Mouse (Mus musculus) fat pad, adult 2 months (tissue): ENCODE results near the gene Plin5.

ENCODE experiments used
- DNase-seq: peaks from one replicate; pipeline ENCODE4 v3.0.0-alpha.2; 2011; ENCODE audit warnings: low read depth, low spot score; ENCODE audit errors: extremely low read depth

Plin5 gene

DNA sequence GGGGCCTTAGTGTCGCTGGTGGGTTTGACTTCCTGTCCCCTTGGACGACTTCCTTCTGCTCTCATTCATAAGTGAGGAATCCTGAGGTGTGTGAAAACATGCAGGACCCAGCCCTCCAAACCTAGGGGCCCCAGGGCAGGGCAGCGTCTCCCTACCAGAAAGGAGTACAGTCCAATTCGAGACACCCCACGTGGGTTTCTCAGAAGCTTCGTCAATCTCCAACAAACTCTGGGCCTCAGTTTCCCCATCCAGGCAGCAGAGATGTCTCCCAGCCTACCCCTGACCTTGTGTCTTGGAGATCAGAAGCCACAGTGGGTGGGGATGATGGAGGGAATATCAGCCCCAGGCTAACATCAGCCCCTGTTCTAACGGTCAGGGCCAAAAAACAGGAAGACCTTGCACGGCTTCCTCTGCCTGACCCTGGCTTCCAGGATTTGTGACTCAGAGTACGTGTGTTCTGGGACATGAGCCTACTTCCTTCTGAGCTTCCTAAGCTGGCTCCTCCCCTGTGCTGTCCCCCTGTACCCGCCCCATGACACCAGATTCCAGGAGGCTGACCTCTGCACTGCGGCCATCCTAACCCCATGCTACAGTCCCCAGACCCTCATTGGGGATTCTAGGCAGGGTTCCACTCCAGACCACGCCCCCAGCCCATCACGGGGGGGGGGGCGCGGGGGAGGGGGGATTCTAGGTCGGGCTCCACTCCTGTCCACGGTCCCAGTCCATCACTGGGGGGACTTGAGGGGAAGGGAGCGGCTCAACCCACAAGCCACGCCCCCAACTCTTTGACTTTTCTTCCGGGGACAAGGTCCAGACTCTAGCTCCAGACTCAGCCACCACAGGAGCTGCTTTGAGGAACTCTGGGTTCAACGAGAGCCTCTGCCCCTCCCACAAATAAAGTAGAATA, 16.3 kb upstream of the Plin5 start:
- no peak for DNase-seq

DNA sequence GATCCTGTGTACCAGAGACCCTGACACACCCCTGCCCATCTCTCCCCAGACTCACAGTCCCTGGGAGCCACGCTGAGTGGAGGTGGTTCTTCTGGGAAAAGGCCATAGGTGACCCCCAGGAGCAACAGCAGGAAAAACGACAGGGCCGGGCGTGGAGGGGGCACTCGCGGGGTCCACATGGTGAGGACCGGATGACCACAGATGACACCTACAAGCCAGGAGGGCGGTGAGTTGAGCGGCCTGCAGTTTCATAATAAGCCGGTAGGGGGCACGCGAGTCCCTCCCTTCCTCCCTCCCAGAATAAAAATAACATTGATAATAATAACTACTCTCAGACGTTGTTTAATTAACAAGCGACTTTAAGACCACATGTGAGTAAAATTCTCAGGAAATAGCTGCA, 15.3 kb upstream of the Plin5 start:
- DNase-seq = no peak

DNA sequence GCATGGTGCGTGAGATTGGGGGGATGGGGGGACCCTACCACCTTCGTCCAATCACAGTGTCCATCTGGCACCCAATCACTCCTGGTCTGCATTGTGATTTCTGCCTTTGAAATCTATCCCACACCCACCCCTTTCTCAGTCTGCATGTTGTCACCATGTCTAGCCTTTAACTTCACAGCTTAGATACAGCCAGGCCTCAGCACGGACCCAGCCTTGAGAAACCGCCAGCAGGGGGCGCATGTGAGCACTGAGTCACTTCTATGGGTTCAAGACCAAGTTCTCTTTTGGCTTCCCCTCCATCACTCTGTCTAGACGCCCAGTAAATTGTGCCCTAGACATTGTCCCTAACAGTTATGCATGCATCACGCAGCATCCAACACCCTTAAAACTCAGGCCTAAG, 14.4 kb upstream of the Plin5 start:
- DNase-seq = no peak

DNA sequence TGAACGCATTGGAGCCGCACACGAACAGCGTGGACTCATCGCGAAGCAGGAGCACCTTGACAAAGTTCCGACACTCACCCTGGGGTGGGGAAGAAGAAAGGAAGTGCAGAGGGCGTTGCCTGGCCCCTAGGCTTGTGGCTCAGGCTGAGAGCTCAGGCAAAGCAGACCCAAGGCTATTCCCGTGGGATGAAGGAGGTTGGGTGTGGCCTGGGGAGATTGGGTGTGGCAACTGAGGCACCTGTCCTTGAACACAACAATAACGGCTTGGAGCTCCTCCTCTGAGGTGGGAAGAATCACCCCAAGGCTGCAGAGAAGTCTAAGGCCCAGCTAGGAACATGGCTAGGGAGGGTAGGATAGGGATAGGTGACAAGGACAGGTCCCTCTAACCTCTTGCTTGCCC, 13.7 kb upstream of the Plin5 start:
- DNase-seq = no peak

DNA sequence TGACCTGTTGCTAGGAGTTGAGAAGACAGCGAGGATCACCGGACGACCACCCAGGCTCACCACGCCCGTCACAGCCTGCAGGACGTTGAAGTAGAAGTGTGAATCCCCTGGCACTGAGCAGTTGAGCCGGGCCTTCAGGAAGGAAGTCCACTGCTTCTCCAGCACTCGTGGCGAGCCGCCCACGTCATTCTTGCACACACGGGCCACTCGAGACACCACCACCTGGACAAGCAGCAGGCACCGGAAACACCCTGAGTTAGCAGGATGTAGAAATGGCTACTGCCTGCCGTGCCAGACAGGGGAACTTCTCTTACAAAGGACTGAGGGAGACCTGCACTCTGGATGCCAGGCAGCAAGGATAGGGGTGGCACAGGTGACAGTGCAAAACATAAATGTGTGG, 10.8 kb upstream of the Plin5 start:
- DNase-seq = no peak

DNA sequence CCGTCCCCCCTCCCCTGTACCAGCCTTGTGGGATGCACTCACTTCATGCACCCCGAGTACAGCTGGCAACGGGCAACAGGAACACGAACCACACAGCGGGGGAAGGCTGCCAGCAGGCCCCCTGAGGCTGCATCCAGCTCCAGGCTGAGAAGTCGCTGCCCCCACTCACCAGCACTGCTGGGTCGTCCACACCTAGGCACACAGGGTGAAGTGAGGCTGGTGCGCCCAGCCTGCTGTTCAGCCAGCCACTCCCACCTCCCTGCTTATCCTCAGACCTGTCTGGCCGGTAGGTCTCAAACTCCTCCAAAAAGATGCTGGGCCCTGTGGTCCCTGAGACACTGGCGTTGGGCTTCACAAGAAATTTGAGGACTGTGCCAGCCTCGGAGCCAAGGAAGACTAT, 8.8 kb upstream of the Plin5 start:
- DNase-seq = no peak

DNA sequence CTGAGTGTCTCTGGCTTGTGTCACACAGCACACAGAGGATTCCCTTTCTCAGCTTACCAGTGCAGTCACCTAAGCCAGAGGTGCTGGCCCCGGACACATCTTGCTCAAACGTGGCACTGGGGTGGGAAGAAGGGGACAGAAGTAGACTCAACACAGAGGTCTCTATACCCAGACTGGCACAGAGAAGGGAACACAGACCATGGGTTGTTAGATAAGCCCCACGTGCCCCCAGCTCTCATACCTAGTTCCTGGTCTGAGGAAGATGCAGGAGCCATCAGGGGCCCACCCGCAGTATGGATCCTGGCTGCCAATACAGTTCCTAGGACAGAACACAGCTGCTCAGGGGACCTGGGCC, 7.9 kb upstream of the Plin5 start:
- DNase-seq = no peak

DNA sequence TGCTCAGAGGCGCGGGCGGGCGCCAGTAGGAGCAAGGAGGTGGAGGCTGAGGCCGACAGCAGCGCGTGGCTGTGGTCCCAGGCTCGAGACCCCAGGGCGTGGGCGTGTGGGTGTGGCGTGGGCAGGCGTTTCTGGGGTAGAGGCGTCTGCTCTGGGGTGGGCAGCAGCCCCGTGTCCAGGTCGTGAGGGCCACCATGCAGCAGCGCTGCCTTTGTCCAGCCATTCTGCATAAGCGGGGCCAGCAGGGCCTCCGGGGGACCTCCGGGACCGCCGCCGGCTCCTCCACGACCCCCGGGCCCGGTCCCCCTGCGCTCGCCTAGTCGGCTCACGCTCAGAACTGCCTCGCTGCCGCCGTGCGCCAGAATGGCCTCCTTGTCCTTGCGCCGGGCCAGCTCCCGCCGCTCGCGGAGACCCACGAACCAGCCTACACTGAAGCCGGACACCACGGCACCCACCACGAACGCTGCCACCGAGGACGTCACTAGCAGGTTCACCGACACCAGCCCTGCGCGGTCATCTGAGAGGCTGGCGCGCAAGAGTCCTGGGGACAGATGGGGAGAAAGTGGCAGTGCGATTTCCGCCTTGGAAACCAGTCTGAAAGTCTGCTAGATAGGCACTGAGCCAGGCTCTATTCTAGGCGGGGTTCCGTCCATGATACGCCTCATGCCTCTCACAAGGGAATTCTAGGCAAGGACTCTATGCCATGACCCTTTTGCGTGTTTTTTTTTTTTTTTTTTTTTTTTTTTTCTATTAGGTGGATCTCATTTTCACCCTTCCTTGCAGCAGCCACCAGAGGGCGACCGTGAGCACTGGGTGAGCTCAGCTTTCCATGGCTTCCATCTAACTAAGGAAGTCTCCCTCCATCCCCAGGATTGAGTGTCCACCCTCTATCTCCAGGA, 7.2 kb upstream of the Plin5 start:
- no peak for DNase-seq

DNA sequence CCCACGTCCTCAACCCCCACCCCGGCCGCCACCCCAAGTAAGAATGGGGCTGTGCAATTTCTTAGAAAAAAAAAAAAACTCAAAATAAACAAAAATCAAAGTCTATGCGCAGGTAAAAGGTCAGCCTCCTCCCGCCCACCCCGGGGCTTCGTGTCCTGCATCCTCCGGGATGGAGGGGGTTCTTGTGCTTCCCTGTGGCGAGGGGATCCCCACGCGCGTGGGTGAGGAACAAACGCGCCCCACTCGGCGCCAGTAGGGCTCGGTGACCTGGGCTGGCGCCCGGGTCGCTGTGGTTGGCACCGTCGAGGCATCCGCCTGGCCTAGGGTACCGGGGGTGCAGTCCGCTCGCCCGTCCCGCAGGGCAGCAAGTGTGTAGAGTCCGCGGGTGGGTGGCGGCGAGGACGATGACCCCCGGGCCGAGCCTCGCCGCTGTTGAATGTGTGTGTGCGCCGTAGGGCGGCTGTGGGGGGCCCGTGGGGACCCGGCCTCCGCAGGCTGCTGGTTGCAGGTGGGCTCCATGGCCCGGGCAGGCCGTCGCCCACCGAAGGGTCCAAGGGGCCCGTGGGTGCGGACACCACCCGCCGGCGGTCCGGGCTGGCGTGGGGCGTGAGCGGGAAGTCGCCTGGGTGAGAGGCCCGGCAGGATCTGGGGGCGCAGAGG, 6.4 kb upstream of the Plin5 start:
- DNase-seq = no peak

DNA sequence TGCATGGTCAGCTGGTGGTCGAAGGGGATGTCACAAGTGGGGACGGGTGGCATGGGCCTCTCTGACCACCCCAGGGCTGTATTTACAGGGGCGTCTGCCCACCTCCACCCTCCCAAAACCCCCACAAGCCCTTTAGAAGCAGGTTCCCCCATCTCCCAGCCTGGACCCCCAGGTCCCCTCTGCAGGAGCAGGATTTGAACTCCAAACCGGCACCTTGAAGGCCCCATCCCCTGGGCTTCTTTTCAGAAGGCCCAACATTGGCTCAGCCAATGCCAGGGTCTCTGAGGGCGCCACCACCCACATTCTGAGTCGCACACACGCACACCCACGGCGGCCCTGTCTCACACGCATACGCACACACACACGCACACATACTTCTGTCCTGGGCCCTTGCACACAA, 5.8 kb upstream of the Plin5 start:
- no peak for DNase-seq

DNA sequence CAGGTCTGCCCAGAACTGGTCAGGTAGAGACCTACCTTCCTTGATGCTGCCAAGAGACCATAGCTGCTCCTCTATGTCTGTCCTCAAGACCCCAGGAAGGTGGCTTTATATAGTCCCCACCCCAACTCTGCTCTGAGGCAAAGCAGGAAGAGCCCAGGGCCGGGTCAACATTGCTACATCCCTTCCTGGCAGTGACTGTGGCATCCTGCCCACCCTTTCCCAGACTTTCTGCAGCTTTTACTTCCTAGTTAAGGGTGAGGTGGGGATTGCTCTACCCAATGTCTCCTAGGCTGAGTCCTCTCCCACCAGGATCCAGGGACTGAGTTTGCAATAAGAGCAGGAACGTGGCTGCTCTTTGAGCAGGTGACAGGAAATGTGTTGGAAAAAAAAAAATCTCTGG, 4.4 kb upstream of the Plin5 start, which contains the start of gene Lrg1:
TSS of gene Lrg1 (minus strand) at position 176 of the 400 bp plus-strand sequence.
- no peak for DNase-seq

DNA sequence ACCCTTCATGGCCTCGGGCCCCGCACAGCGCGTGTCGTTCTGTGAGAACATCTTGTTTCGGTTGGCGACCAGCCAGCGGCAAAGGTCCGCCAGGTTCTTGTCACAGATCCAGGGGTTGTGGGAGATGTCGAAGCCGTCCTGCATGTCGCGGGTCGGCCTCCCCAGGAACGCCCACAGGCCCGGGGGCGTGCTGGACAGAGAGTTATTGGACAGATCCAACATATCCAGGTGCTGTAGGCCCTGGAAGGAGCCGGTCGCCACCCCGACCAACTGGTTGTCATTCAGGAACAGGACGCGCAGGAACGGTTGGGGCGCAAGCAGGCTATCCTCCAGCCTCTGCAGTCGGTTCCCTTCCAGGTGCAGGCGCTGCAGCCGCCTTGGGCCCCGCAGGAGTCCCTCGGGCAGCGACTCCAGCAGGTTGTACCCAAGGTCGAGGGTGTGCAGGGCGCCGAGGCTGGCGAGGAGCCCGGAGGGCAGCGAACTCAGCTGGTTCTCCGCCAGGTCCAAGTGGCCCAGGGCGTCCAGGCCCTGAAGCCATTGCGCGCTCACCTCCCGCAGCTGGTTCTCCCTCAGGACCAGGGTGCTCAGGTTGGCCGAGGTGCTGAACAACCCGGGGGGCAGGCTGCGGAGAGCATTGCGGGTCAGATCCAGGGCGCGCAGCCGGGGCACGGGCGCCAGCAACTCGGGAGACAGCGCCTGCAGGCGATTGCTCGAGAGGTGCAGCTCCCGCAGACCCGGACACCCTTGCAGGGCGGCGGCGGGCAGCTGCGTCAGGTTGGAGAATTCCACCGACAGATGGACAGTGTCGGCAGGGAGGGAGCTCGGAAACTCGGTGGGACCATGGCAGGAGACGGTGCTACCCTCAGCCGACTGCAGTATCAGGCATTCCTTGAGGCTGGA, 2.8 kb upstream of the Plin5 start:
- no peak for DNase-seq

DNA sequence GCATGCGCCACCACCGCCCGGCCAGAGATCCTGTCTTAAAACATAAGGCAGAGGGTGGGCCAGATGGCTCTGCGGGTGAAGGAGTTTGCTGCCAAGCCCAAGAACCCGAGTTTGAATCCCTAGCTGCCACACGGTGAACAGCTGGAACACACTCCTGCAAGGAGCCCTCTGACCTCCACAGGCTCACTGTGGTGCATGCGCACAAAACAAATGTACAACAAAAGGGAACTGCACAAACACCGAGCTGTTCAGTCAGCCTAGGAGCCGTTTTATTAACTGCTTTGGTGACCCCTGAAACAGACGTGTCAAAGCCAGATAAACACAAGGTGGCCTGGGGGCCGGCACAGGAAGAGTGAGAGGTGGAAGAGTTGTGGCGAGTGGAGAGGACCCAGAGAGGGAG, 2.0 kb upstream of the Plin5 start:
- DNase-seq = no peak

DNA sequence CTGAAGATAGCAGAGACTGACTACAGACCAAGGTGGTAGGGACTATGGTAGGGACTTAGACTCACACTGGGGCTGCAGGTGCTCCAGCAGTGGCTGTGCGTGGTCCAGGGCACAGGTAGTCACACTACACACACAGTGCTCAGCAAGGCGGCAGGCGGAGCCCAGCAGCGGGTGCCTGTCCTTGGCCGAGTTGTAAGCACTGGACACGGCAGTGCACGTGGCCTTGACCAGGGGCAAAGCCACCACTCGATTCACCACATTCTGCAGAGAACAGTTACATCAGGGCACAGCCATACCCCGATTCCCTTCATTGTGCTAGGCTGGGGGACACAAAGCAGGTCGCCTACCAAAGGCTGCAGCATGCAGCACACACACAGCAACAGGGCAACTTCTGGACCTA, 1.2 kb downstream of the Plin5 start:
- DNase-seq = no peak

DNA sequence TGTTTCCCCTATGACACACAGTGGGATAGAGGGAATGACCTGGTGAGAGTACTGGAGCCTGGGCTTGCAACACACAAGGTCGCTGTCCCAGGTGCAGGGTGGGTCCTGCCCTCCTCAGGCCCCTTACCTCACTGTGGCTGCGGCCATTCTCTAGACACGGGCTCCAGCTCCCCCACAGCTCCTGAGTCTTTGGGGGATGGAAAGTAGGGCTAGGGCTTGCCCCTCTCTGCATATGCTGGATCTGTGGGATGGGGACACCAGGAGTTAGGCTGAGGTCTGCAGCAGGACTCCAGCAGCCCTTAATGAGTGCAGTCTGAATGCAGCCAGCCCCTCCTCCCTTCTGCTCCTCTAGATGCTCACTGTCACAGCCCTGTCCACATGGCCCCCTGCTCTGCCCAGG, 4.7 kb downstream of the Plin5 start:
- DNase-seq = no peak

DNA sequence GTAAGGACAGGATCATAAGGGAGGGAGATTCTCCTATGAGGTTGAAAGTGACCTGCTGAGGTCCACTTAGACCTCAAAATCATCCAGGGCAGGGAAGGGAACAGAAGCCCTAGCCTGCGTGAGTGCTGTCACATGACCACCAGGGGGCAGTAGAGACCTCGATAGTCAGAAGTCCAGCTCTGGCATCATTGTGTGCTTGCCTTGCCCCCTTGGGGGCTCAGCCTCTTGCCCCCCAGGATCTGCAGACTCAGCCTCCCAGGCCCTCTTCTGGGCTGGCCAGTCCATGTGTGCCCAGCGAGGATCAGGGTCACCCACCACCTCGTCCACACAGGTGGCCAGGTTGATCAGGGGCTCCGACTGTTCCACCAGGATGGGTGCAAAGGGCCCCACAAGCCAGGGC, 5.5 kb downstream of the Plin5 start:
- DNase-seq = no peak

DNA sequence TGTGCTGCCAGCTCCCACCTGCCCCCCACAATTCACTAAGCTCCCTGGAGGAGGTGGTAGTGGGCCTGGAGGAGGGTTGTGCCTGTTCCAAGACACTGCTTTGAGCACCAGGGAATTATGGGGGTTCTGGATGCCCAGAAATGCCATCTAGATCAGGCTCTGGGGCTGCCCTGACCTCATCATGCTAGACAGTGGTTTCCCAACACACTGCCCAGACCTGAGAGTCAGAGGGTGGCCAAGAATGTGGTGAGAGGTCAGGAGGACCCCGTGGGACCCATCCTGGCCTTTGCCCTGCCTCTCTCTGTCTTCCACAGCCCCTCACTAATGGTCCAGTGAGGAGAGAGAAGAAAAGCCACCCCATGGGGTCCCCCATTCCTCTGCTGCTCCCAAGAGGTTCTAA, 6.4 kb downstream of the Plin5 start:
- no peak for DNase-seq

DNA sequence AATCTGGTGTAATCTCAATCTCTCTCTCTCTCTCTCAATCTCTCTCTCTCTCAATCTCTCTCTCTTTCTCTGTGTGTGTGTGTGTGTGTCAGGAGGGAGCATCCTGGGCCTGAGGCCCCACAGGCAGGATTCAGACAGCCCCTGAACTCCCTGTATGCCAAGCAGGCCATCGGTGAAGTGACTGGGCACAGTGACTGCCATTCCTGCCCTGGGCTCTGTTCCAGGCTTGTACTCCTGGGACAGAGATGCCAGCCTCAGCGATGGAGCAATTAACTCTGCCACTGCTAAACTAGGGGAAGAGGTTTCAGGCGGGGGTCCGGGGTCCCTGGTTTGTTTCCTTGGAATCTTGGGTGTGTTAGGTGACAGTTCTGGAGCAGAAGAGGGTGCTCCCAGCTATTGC, 6.8 kb downstream of the Plin5 start:
- no peak for DNase-seq

DNA sequence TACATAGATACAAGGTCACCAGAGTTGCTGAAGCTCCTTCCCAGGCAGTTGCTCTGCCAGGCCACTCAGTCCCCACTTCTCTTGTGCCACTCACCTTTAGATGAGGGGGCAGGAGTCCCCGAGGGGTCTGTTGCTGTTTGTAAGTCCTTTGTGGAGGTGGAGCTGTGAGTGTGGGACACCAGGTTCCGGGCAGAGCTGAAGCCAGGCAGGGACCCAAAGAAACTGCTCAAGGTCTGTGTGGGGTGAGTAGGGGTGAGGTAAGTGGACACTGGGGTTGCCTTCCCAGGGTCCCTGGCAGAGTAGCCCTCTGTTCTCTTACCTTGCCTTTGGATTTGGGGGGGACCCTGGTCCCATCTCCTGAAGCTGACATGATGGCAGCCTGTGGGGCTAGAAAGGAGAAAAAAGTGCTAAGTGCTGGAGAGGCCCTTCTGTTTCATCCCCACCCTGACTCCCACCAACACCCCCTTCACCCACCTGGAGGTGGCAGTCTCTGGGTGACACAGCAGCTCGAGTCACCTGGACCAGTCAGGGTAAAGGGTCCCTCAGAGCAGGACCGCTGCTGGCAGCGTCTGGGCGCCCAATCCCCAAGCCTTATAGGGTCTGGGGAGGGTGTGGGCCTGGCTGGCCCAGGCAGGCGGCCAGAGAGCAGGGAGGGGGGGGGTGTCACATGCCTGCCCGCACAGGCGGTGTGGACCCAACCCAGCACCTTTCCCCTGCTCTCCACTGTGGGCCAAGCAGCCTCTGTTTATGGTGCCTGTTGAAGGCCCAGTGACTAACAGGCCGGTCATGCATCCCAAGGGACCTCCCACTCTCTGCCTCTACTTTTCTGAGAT, 8.0 kb downstream of the Plin5 start, which contains the start of gene Plin4:
TSS of gene Plin4 (minus strand) at position 585 of the 833 bp plus-strand sequence.
- DNase-seq = no peak
